Mouse (Mus musculus): ENCODE measurements at regions not wholly inside any gene's neighbourhood (a gene's known extent, or its start where the extent isn't known, plus 50 kb on each side); places are given as distances from the start of the nearest gene placed in this dataset.

- intact Hi-C loops (cut with DNase I), result no loop called here
- no peak for DNase-seq (ENCODE audit: low spot score in 2 of 2)
Observed at GRCm38 (mm10) chr11:79773755-79774154, 182.7 kb downstream of the Rab11fip4 start.

- DNase-seq (ENCODE audit: low spot score in 2 of 2), result no peak
- intact Hi-C loops (cut with DNase I), result no loop called here
Observed at GRCm38 (mm10) chr11:79771431-79771830, 180.4 kb downstream of the Rab11fip4 start.

GRCm38 (mm10) chr11:79767111-79767510 lies 176.1 kb downstream of the Rab11fip4 start:
- intact Hi-C loops (cut with DNase I), result no loop called here
- no peak for DNase-seq (ENCODE audit: low spot score in 2 of 2)

- DNase-seq (ENCODE audit: low spot score in 2 of 2), result no peak
- intact Hi-C loops (cut with DNase I), result no loop called here
Observed at GRCm38 (mm10) chr11:79766036-79766435, 175.0 kb downstream of the Rab11fip4 start.

GRCm38 (mm10) chr11:79765396-79765795 lies 174.4 kb downstream of the Rab11fip4 start:
- intact Hi-C loops (cut with DNase I), result no loop called here
- DNase-seq (ENCODE audit: low spot score in 2 of 2), result no peak

GRCm38 (mm10) chr11:79764026-79764425 lies 173.0 kb downstream of the Rab11fip4 start:
- no peak for DNase-seq (ENCODE audit: low spot score in 2 of 2)
- intact Hi-C loops (cut with DNase I), result no loop called here

GRCm38 (mm10) chr11:79762654-79763053 lies 171.6 kb downstream of the Rab11fip4 start:
- intact Hi-C loops (cut with DNase I), result no loop called here
- DNase-seq (ENCODE audit: low spot score in 2 of 2), result no peak

- intact Hi-C loops (cut with DNase I), result no loop called here
- no peak for DNase-seq (ENCODE audit: low spot score in 2 of 2)
Observed at GRCm38 (mm10) chr11:79762027-79762426, 171.0 kb downstream of the Rab11fip4 start.

- intact Hi-C loops (cut with DNase I), result no loop called here
- DNase-seq (ENCODE audit: low spot score in 2 of 2), result no peak
Observed at GRCm38 (mm10) chr11:79760533-79760932, 169.5 kb downstream of the Rab11fip4 start.

GRCm38 (mm10) chr11:79758281-79758680 lies 167.3 kb downstream of the Rab11fip4 start:
- no peak for DNase-seq (ENCODE audit: low spot score in 2 of 2)
- intact Hi-C loops (cut with DNase I), result no loop called here

GRCm38 (mm10) chr11:79757513-79758071 lies 166.6 kb downstream of the Rab11fip4 start:
- intact Hi-C loops (cut with DNase I), result no loop called here
- DNase-seq (ENCODE audit: low spot score in 2 of 2), result no peak

- no peak for DNase-seq (ENCODE audit: low spot score in 2 of 2)
- intact Hi-C loops (cut with DNase I), result no loop called here
Observed at GRCm38 (mm10) chr11:79756305-79756846, 165.4 kb downstream of the Rab11fip4 start.

- no peak for DNase-seq (ENCODE audit: low spot score in 2 of 2)
- intact Hi-C loops (cut with DNase I), result no loop called here
Observed at GRCm38 (mm10) chr11:79753491-79753890, 162.5 kb downstream of the Rab11fip4 start.

- intact Hi-C loops (cut with DNase I), result no loop called here
- no peak for DNase-seq (ENCODE audit: low spot score in 2 of 2)
Observed at GRCm38 (mm10) chr11:79752717-79753480, 161.9 kb downstream of the Rab11fip4 start.

GRCm38 (mm10) chr11:79751751-79752716 lies 161.0 kb downstream of the Rab11fip4 start:
- intact Hi-C loops (cut with DNase I), result no loop called here
- DNase-seq (ENCODE audit: low spot score in 2 of 2), result no peak

GRCm38 (mm10) chr11:79750943-79751342 lies 159.9 kb downstream of the Rab11fip4 start:
- intact Hi-C loops (cut with DNase I), result no loop called here
- no peak for DNase-seq (ENCODE audit: low spot score in 2 of 2)

- DNase-seq (ENCODE audit: low spot score in 2 of 2), result no peak
- intact Hi-C loops (cut with DNase I), result no loop called here
Observed at GRCm38 (mm10) chr11:79749755-79750434, 158.9 kb downstream of the Rab11fip4 start.

- intact Hi-C loops (cut with DNase I), result no loop called here
- DNase-seq (ENCODE audit: low spot score in 2 of 2), result no peak
Observed at GRCm38 (mm10) chr11:79749141-79749540, 158.1 kb downstream of the Rab11fip4 start.

- no peak for DNase-seq (ENCODE audit: low spot score in 2 of 2)
- intact Hi-C loops (cut with DNase I), result no loop called here
Observed at GRCm38 (mm10) chr11:79748606-79749125, 157.7 kb downstream of the Rab11fip4 start.

Data from left cerebral cortex, postnatal 25 days (tissue).